Mouse (Mus musculus): ENCODE measurements around the gene Mpdu1. TPM values are rescaled to one million over a fixed set of nuclear protein-coding genes. Genes with fewer than 3 reads are reported as not detected.
A peak's percentile ranks its signal among the peaks of the same experiment; 100 is the strongest.

Mpdu1 gene
- polyA plus RNA-seq, 1 experiment from 2014 or later, result 80.9 TPM

DNA sequence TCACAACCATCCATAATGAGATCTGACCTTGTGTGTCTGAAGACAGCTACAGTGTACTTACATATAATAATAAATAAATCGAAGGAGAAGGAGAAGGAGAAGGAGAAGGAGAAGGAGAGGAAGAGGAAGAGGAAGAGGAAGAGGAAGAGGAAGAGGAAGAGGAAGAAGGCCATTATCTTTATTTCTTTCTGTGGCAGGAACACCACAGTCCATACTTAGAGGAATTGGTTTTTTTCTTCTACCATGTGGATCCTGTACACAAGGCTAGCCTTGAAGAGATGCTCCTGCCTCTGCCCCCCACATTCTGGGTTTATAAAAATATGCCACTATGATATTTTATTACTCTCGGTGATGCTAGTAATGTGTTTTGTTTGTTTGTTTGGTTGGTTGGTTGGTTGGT is 55.6 kb downstream of the Mpdu1 start:
- no peaks in the 10 kb centered on the region for H3K9me3 ChIP-seq
- no peak overlapping the region for H3K4me2 ChIP-seq
- H3K9ac ChIP-seq, result no peak overlapping the region
- 84% methylated on average over 2 of the region's 2 CpGs for WGBS
- peaks cover 20% of the 10 kb centered on the region for H3K4me1 ChIP-seq
- no peak overlapping the region for H3K4me3 ChIP-seq (replicated peaks)
- H3K36me3 ChIP-seq (replicated peaks), result no peaks in the 10 kb centered on the region
- H3K27ac ChIP-seq, result no peak overlapping the region
- ATAC-seq (ENCODE audit: low FRiP score), result no peak
- H3K27me3 ChIP-seq, result peaks cover 17% of the 10 kb centered on the region

MicroRNA genes within 50 kb of the gene (microRNA counts, 519-probe panel; counts per million panel counts)
- microRNA mmu-miR-1934 (not detected), microRNA mmu-miR-467f (3,418 counts per million, percentile 32 among the panel's probes with 10 or more counts)

Small RNA genes lying within 50 kb of the gene (microRNA-seq; reads per million reads assigned to microRNA genes)
- gene Mir1934 (2.2 reads per million), gene Mir467f (not detected)

Other genes starting within 250 kb of the Mpdu1 start
- 50.8 and 53.3 TPM in 2 replicates for gene Kdm6b, start 249.0 kb downstream of the Mpdu1 start, polyA plus RNA-seq (2016; fragmentation: Nextera tagmentation; extraction: Ambion mirVana)
- 1.7 and 2.1 TPM in 2 replicates for gene Dnah2, start 113.5 kb downstream of the Mpdu1 start, polyA plus RNA-seq (2016; fragmentation: Nextera tagmentation; extraction: Ambion mirVana)
- gene Efnb3, start 102.4 kb downstream of the Mpdu1 start, polyA plus RNA-seq (2016; fragmentation: Nextera tagmentation; extraction: Ambion mirVana), result 63.7 and 72.7 TPM in 2 replicates
- 33.0 and 36.0 TPM in 2 replicates for gene Wrap53, start 82.4 kb downstream of the Mpdu1 start, polyA plus RNA-seq (2016; fragmentation: Nextera tagmentation; extraction: Ambion mirVana)
- 120 and 124 TPM in 2 replicates for gene Trp53, start 82.3 kb downstream of the Mpdu1 start, polyA plus RNA-seq (2016; fragmentation: Nextera tagmentation; extraction: Ambion mirVana)
- 11.9 and 12.6 TPM in 2 replicates for gene Atp1b2, start 56.7 kb downstream of the Mpdu1 start, polyA plus RNA-seq (2016; fragmentation: Nextera tagmentation; extraction: Ambion mirVana)
- gene Shbg, start 44.7 kb downstream of the Mpdu1 start, polyA plus RNA-seq (2016; fragmentation: Nextera tagmentation; extraction: Ambion mirVana), result not detected in 2 replicates
- 15.8 and 21.5 TPM in 2 replicates for gene Sat2, start 40.6 kb downstream of the Mpdu1 start, polyA plus RNA-seq (2016; fragmentation: Nextera tagmentation; extraction: Ambion mirVana)
- 46.0 and 48.9 TPM in 2 replicates for gene Fxr2, start 29.7 kb downstream of the Mpdu1 start, polyA plus RNA-seq (2016; fragmentation: Nextera tagmentation; extraction: Ambion mirVana)
- not detected in 2 replicates for gene Sox15, start 7.3 kb downstream of the Mpdu1 start, polyA plus RNA-seq (2016; fragmentation: Nextera tagmentation; extraction: Ambion mirVana)
- 5.5 TPM in 2 replicates for gene Cd68, start 3.5 kb upstream of the Mpdu1 start, polyA plus RNA-seq (2016; fragmentation: Nextera tagmentation; extraction: Ambion mirVana)
- gene Eif4a1, start 9.8 kb upstream of the Mpdu1 start, polyA plus RNA-seq (2016; fragmentation: Nextera tagmentation; extraction: Ambion mirVana), result 694 and 751 TPM in 2 replicates
- gene Senp3, start 19.4 kb upstream of the Mpdu1 start, polyA plus RNA-seq (2016; fragmentation: Nextera tagmentation; extraction: Ambion mirVana), result 106 and 119 TPM in 2 replicates
- 0.26 TPM in 1 of 2 replicates, not detected in the other for gene Tnfsf13, start 23.1 kb upstream of the Mpdu1 start, polyA plus RNA-seq (2016; fragmentation: Nextera tagmentation; extraction: Ambion mirVana)
- gene Tnfsf12, start 33.2 kb upstream of the Mpdu1 start, polyA plus RNA-seq (2016; fragmentation: Nextera tagmentation; extraction: Ambion mirVana), result 1.3 and 1.6 TPM in 2 replicates
- 0.51 and 0.84 TPM in 2 replicates for gene Tnfsfm13, start 33.5 kb upstream of the Mpdu1 start, polyA plus RNA-seq (2016; fragmentation: Nextera tagmentation; extraction: Ambion mirVana)
- 31.3 and 35.4 TPM in 2 replicates for gene Polr2a, start 96.0 kb upstream of the Mpdu1 start, polyA plus RNA-seq (2016; fragmentation: Nextera tagmentation; extraction: Ambion mirVana)
- gene Slc35g3, start 99.3 kb upstream of the Mpdu1 start, polyA plus RNA-seq (2016; fragmentation: Nextera tagmentation; extraction: Ambion mirVana), result 0.13 and 0.33 TPM in 2 replicates
- 1.3 and 1.5 TPM in 2 replicates for gene Zbtb4, start 103.3 kb upstream of the Mpdu1 start, polyA plus RNA-seq (2016; fragmentation: Nextera tagmentation; extraction: Ambion mirVana)
- gene Chrnb1, start 133.3 kb upstream of the Mpdu1 start, polyA plus RNA-seq (2016; fragmentation: Nextera tagmentation; extraction: Ambion mirVana), result 1.2 and 1.8 TPM in 2 replicates
- 2.6 and 3.2 TPM in 2 replicates for gene Fgf11, start 139.2 kb upstream of the Mpdu1 start, polyA plus RNA-seq (2016; fragmentation: Nextera tagmentation; extraction: Ambion mirVana)
- 0.76 and 1.3 TPM in 2 replicates for gene Tmem102, start 143.0 kb upstream of the Mpdu1 start, polyA plus RNA-seq (2016; fragmentation: Nextera tagmentation; extraction: Ambion mirVana)
- gene Gm39566, start 152.7 kb upstream of the Mpdu1 start, polyA plus RNA-seq (2016; fragmentation: Nextera tagmentation; extraction: Ambion mirVana), result not detected in 2 replicates
- not detected in 2 replicates for gene Spem2, start 155.8 kb upstream of the Mpdu1 start, polyA plus RNA-seq (2016; fragmentation: Nextera tagmentation; extraction: Ambion mirVana)
- gene Spem1, start 159.5 kb upstream of the Mpdu1 start, polyA plus RNA-seq (2016; fragmentation: Nextera tagmentation; extraction: Ambion mirVana), result 0.24 and 0.26 TPM in 2 replicates
- 13.3 and 14.0 TPM in 2 replicates for gene Nlgn2, start 175.1 kb upstream of the Mpdu1 start, polyA plus RNA-seq (2016; fragmentation: Nextera tagmentation; extraction: Ambion mirVana)
- 285 and 294 TPM in 2 replicates for gene Tmem256, start 175.9 kb upstream of the Mpdu1 start, polyA plus RNA-seq (2016; fragmentation: Nextera tagmentation; extraction: Ambion mirVana)
- 55.1 and 56.3 TPM in 2 replicates for gene Plscr3, start 183.7 kb upstream of the Mpdu1 start, polyA plus RNA-seq (2016; fragmentation: Nextera tagmentation; extraction: Ambion mirVana)
- gene Tnk1, start 196.1 kb upstream of the Mpdu1 start, polyA plus RNA-seq (2016; fragmentation: Nextera tagmentation; extraction: Ambion mirVana), result 0.14 and 0.60 TPM in 2 replicates
- gene Tmem95, start 215.4 kb upstream of the Mpdu1 start, polyA plus RNA-seq (2016; fragmentation: Nextera tagmentation; extraction: Ambion mirVana), result not detected in 2 replicates
- gene Kctd11, start 218.8 kb upstream of the Mpdu1 start, polyA plus RNA-seq (2016; fragmentation: Nextera tagmentation; extraction: Ambion mirVana), result 1.7 and 2.5 TPM in 2 replicates
- gene Acap1, start 232.9 kb upstream of the Mpdu1 start, polyA plus RNA-seq (2016; fragmentation: Nextera tagmentation; extraction: Ambion mirVana), result 0.47 and 0.83 TPM in 2 replicates
- 22.4 TPM in 2 replicates for gene 2810408A11Rik, start 238.3 kb upstream of the Mpdu1 start, polyA plus RNA-seq (2016; fragmentation: Nextera tagmentation; extraction: Ambion mirVana)
- 18.9 and 19.3 TPM in 2 replicates for gene Neurl4, start 238.4 kb upstream of the Mpdu1 start, polyA plus RNA-seq (2016; fragmentation: Nextera tagmentation; extraction: Ambion mirVana)